Mouse (Mus musculus) hindbrain, postnatal 0 days (tissue): ENCODE data around the gene Mad2l1bp. TPM values are rescaled to one million over a fixed set of nuclear protein-coding genes. Genes with fewer than 3 reads are reported as not detected.
A peak's percentile ranks its signal among the peaks of the same experiment; 100 is the strongest.

ENCODE experiments used
- ATAC-seq: fragments of 200-750 bp; cut with Nextera tagmentation; 2 replicates; pipeline ENCODE4 v1.8.0; 2017; ENCODE audit warnings: mild to moderate bottlenecking, moderate TSS enrichment, moderate library complexity
- DNase-seq: peaks from one replicate; pipeline ENCODE4 v3.0.0-alpha.2; 2015; ENCODE audit warnings: low spot score
- H3K27ac ChIP-seq: fragments of 300-500 bp; sonication (generic); 2 replicates; pipeline ENCODE4 v1.5.1; 2014; ENCODE audit warnings: mild to moderate bottlenecking
- H3K27me3 ChIP-seq: fragments of 300-500 bp; sonication (generic); 2 replicates; pipeline ENCODE4 v1.6.1; 2014; ENCODE audit warnings: low read length, mixed read lengths; ENCODE audit not compliant: insufficient read depth
- H3K36me3 ChIP-seq: fragments of 300-500 bp; sonication (generic); 2 replicates; pipeline ENCODE4 v1.6.1; 2014; ENCODE audit warnings: low read length, mixed read lengths; ENCODE audit not compliant: insufficient read depth
- H3K4me1 ChIP-seq: fragments of 300-500 bp; sonication (generic); 2 replicates; pipeline ENCODE4 v1.6.1; 2014; ENCODE audit warnings: antibody characterized with exemption, low read length, mixed read lengths; ENCODE audit not compliant: insufficient read depth
- H3K4me2 ChIP-seq: fragments of 300-500 bp; sonication (generic); 2 replicates; pipeline ENCODE4 v1.6.1; 2014; ENCODE audit warnings: low read depth, mild to moderate bottlenecking, low read length, moderate library complexity, mixed read lengths
- H3K4me3 ChIP-seq: fragments of 300-500 bp; sonication (generic); 2 replicates; pipeline ENCODE4 v1.5.1; 2014; ENCODE audit warnings: low read length
- H3K9ac ChIP-seq: fragments of 300-500 bp; sonication (generic); replicated peaks from 2 replicates; pipeline ENCODE4 v1.6.1; 2014; ENCODE audit warnings: mild to moderate bottlenecking, low read length, moderate library complexity, mixed read lengths
- H3K9me3 ChIP-seq: fragments of 300-500 bp; sonication (generic); 2 replicates; pipeline ENCODE4 v1.6.1; 2016; ENCODE audit warnings: low read length, mixed read lengths
- CTCF ChIP-seq: IDR thresholded peaks from 2 replicates; pipeline ENCODE4 v1.5.1; 2016; ENCODE audit warnings: antibody characterized with exemption, control low read depth, low read depth
- WGBS: fragments of 180-500 bp; shearing (Covaris S2); extraction: QIAGEN DNeasy Blood & Tissue Kit; methylation state at CpG from one replicate; pipeline ENCODE4 v1.1.7; 2014; 5-methylcytosine and 5-hydroxymethylcytosine counted together
- polyA plus RNA-seq: library from polyadenylated mRNA; unstranded; fragments of >200 nt; fragmentation: Nextera tagmentation; extraction: Ambion mirVana; gene quantifications from 2 replicates; pipeline ENCODE4 v1.2.1, GENCODE M21; 2015
- total RNA-seq: library from RNA; depleted of rRNA; stranded (reverse); fragments of >200 nt; gene quantifications from 2 replicates; pipeline ENCODE4 v1.2.3, GENCODE M21; 2014

Gene Mad2l1bp
- total and polyA plus RNA-seq, 2 experiments from 2014 or later: 10.2 to 17.5 TPM

- no peak for ATAC-seq
- DNase-seq: no peak
- H3K9ac ChIP-seq: no peak overlapping the region
- peaks cover 43% of the 10 kb centered on the region for H3K36me3 ChIP-seq
- peaks cover 3% of the 10 kb centered on the region; the same call in 1 of the 2 replicates for H3K4me1 ChIP-seq
- WGBS: 97% methylated on average over 8 of the region's 8 CpGs
- H3K27ac ChIP-seq: no peak overlapping the region
- no peaks in the 10 kb centered on the region for H3K27me3 ChIP-seq
- no peak overlapping the region for H3K4me3 ChIP-seq
- no peak for TF ChIP-seq CTCF
- H3K4me2 ChIP-seq: no peak overlapping the region
- H3K9me3 ChIP-seq: no peaks in the 10 kb centered on the region
These were observed 10.9 kb upstream of the Mad2l1bp start for GRCm38 (mm10) chr17:46164301-46164700.

GRCm38 (mm10) chr17:46162951-46163421 lies 9.6 kb upstream of the Mad2l1bp start:
- Histone ChIP-seq H3K27ac (no peak overlapping the region), H3K4me1 (peaks cover 3% of the 10 kb centered on the region; the same call in 1 of the 2 replicates), H3K4me3 (no peak overlapping the region), H3K27me3 (no peaks in the 10 kb centered on the region), H3K4me2 (peak overlapping the region; percentile 13), H3K36me3 (peaks cover 33% of the 10 kb centered on the region), H3K9me3 (no peaks in the 10 kb centered on the region), H3K9ac (no peak overlapping the region)
- DNase-seq: peak; percentile 20
- 57% methylated on average over 9 of the region's 9 CpGs for WGBS
- no peak for ATAC-seq
- TF ChIP-seq CTCF: no peak

- 93% methylated on average over 7 of the region's 7 CpGs for WGBS
These were observed 9.2 kb upstream of the Mad2l1bp start for GRCm38 (mm10) chr17:46162551-46162950.

GRCm38 (mm10) chr17:46161710-46162109 lies 8.4 kb upstream of the Mad2l1bp start:
- H3K27ac ChIP-seq: peak overlapping the region; percentile 80
- ATAC-seq: no peak
- WGBS: 43% methylated on average over 9 of the region's 9 CpGs

More at GRCm38 (mm10) chr17:46162551-46162950, 9.2 kb upstream of the Mad2l1bp start:
- H3K4me2 ChIP-seq: 0 out of 2 replicates have a peak overlapping the region, but pooled peaks have one; percentile 13
- H3K27me3 ChIP-seq: no peaks in the 10 kb centered on the region
- TF ChIP-seq CTCF: no peak
- no peak for DNase-seq
- H3K27ac ChIP-seq: no peak overlapping the region
- no peak overlapping the region for H3K4me3 ChIP-seq
- peaks cover 29% of the 10 kb centered on the region for H3K36me3 ChIP-seq
- peaks cover 3% of the 10 kb centered on the region; the same call in 1 of the 2 replicates for H3K4me1 ChIP-seq
- H3K9me3 ChIP-seq: no peaks in the 10 kb centered on the region
- no peak for ATAC-seq
- no peak overlapping the region for H3K9ac ChIP-seq

GRCm38 (mm10) chr17:46161179-46161578 lies 7.8 kb upstream of the Mad2l1bp start:
- H3K27me3 ChIP-seq: no peaks in the 10 kb centered on the region
- H3K9ac ChIP-seq: peak overlapping the region; percentile 80
- H3K4me3 ChIP-seq: peak overlapping the region; percentile 89
- peak overlapping the region; percentile 64 for H3K4me2 ChIP-seq
- H3K36me3 ChIP-seq: peaks cover 20% of the 10 kb centered on the region
- DNase-seq (peak; percentile 64), ATAC-seq (peak; percentile 52)
- peaks cover 3% of the 10 kb centered on the region; the same call in 1 of the 2 replicates for H3K4me1 ChIP-seq
- peak overlapping the region; percentile 80 for H3K27ac ChIP-seq
- H3K9me3 ChIP-seq: no peaks in the 10 kb centered on the region
- WGBS: under 1% methylated on average over 19 of the region's 19 CpGs
- no peak for TF ChIP-seq CTCF

More at GRCm38 (mm10) chr17:46161710-46162109, 8.4 kb upstream of the Mad2l1bp start:
- Histone ChIP-seq H3K4me1 (peaks cover 3% of the 10 kb centered on the region; the same call in 1 of the 2 replicates), H3K36me3 (peaks cover 25% of the 10 kb centered on the region), H3K27me3 (no peaks in the 10 kb centered on the region), H3K9ac (peak overlapping the region; percentile 80), H3K4me2 (peak overlapping the region; percentile 64), H3K4me3 (peak overlapping the region; percentile 89), H3K9me3 (no peaks in the 10 kb centered on the region)
- DNase-seq: no peak
- TF ChIP-seq CTCF: no peak

GRCm38 (mm10) chr17:46160686-46161085 lies 7.3 kb upstream of the Mad2l1bp start, which contains the start of gene Gtpbp2:
TSS of gene Gtpbp2 (plus strand) at chr17:46161032.
- Histone ChIP-seq H3K4me1 (peaks cover 3% of the 10 kb centered on the region; the same call in 1 of the 2 replicates), H3K4me2 (peak within 1 kb of the TSS; percentile 64), H3K9me3 (no peaks in the 10 kb centered on the region), H3K9ac (peak within 1 kb of the TSS; percentile 80), H3K27me3 (no peaks in the 10 kb centered on the region), H3K27ac (peak within 1 kb of the TSS; percentile 80), H3K36me3 (peaks cover 17% of the 10 kb centered on the region), H3K4me3 (peak within 1 kb of the TSS; percentile 89)
- no peak for TF ChIP-seq CTCF
- DNase-seq: peak; percentile 100
- ATAC-seq: peak; percentile 97
- WGBS: under 1% methylated on average over 23 of the region's 23 CpGs

GRCm38 (mm10) chr17:46160090-46160662 lies 6.8 kb upstream of the Mad2l1bp start:
- H3K9ac ChIP-seq: peak overlapping the region; percentile 80
- H3K4me3 ChIP-seq: peak overlapping the region; percentile 89
- peak overlapping the region; percentile 70 for H3K27ac ChIP-seq
- H3K4me2 ChIP-seq: peak overlapping the region; percentile 64
- peak; percentile 57; the same call in 1 of the 2 replicates for TF ChIP-seq CTCF
- ATAC-seq (peak; percentile 37), DNase-seq (peak; percentile 89)
- peaks cover 12% of the 10 kb centered on the region for H3K36me3 ChIP-seq
- no peaks in the 10 kb centered on the region for H3K9me3 ChIP-seq
- WGBS: under 1% methylated on average over 16 of the region's 16 CpGs
- H3K4me1 ChIP-seq: peaks cover 3% of the 10 kb centered on the region; the same call in 1 of the 2 replicates
- no peaks in the 10 kb centered on the region for H3K27me3 ChIP-seq
